Comparison of ENCODE assay signal across 22 mouse cellular contexts in genomic region chr19:37988156-37988555, GRCm38 (mm10). TPM values are rescaled to one million over a fixed set of nuclear protein-coding genes. Genes with fewer than 3 reads are reported as not detected.
DNase-seq lines count a peak whose midpoint lies in the region.
"Had no signal": no experiment of that assay in that cellular context is flagged by ENCODE, and none has a peak within 500 bp of the region (broad histone marks: within the 10 kb centered on the region; RNA-seq: fewer than 3 reads in every experiment).

No protein-coding gene starts in this region.

- no peak overlapping the region for H3K4me3 ChIP-seq in embryonic facial prominence, embryonic 10.5 days
- H3K4me3 ChIP-seq: embryonic facial prominence, embryonic 13.5 days; hindbrain, embryonic 15.5 days; limb, embryonic 10.5 days; liver, embryonic 15.5 days; lung, embryonic 15.5 days; midbrain, embryonic 13.5 days; stomach, embryonic 15.5 days had no signal

- no peaks in the 10 kb centered on the region for H3K4me1 ChIP-seq in embryonic facial prominence, embryonic 10.5 days
- H3K4me1 ChIP-seq: limb, embryonic 10.5 days; liver, embryonic 15.5 days; stomach, embryonic 15.5 days had no signal

- no peaks in the 10 kb centered on the region for H3K9me3 ChIP-seq in embryonic facial prominence, embryonic 10.5 days
- H3K9me3 ChIP-seq: embryonic facial prominence, embryonic 13.5 days; hindbrain, embryonic 15.5 days; limb, embryonic 10.5 days; liver, embryonic 15.5 days; lung, embryonic 15.5 days; midbrain, embryonic 13.5 days; stomach, embryonic 15.5 days had no signal

- 35% methylated on average over 4 of the region's 4 CpGs for WGBS in large intestine, adult 2 months
- 85% methylated on average over 4 of the region's 4 CpGs for WGBS in embryonic facial prominence, embryonic 10.5 days

- DNase-seq in layer of hippocampus, adult 11-12 months (ENCODE audit: low spot score) = peak; percentile 60
- no peak for DNase-seq in layer of hippocampus, postnatal 25 days (ENCODE audit: extremely low spot score in 1 of 2, low spot score in 1 of 2)
- DNase-seq in 3T3-L1 (ENCODE audit: low read depth, low spot score) = peak; percentile 47
- peak; percentile 89 for DNase-seq in Muller cell, postnatal 12 days (ENCODE audit: inconsistent ontology term)
- peak; percentile 18 for DNase-seq in large intestine, adult 2 months (ENCODE audit: low read depth, low spot score)
- no peak for DNase-seq in embryonic facial prominence, embryonic 10.5 days (ENCODE audit: low spot score)
- no peak for DNase-seq in kidney, postnatal 14 days
- DNase-seq: adrenal gland, postnatal 25 days; cerebellum, postnatal 10 days; gastrocnemius, postnatal 25 days; kidney, adult 8-10 months; kidney, postnatal 36 days; liver; thymus, adult 18-20 months; thymus, postnatal 4 days had no signal

- no peaks in the 10 kb centered on the region for H3K36me3 ChIP-seq in embryonic facial prominence, embryonic 10.5 days (replicated peaks)
- H3K36me3 ChIP-seq: hindbrain, embryonic 15.5 days; limb, embryonic 10.5 days; liver, embryonic 15.5 days; midbrain, embryonic 13.5 days; stomach, embryonic 15.5 days had no signal

- H3K27ac ChIP-seq in embryonic facial prominence, embryonic 10.5 days (replicated peaks) = no peak overlapping the region
- H3K27ac ChIP-seq: embryonic facial prominence, embryonic 13.5 days; hindbrain, embryonic 15.5 days; limb, embryonic 10.5 days; liver, embryonic 15.5 days; lung, embryonic 15.5 days; midbrain, embryonic 13.5 days; stomach, embryonic 15.5 days had no signal

- H3K27me3 ChIP-seq in embryonic facial prominence, embryonic 10.5 days (replicated peaks; ENCODE audit: low read depth, poor library complexity, severe bottlenecking) = no peaks in the 10 kb centered on the region
- H3K27me3 ChIP-seq: embryonic facial prominence, embryonic 13.5 days; hindbrain, embryonic 15.5 days; liver, embryonic 15.5 days; lung, embryonic 15.5 days; midbrain, embryonic 13.5 days; stomach, embryonic 15.5 days had no signal

RNA-seq across cellular contexts. Expression of gene Myof, which starts 55.2 kb away (rescaled TPM):
- 1 to 10 TPM; 3.2 to 3.8 TPM for total RNA-seq in layer of hippocampus, postnatal 25 days (2021)
- 12.8 and 13.6 TPM in 2 replicates for polyA plus RNA-seq in large intestine, adult 2 months (2012; rRNA removed)
- 2.6 and 4.0 TPM in 2 replicates for polyA plus RNA-seq in embryonic facial prominence, embryonic 10.5 days (2016; fragmentation: Nextera tagmentation; extraction: Ambion mirVana)

Comparison
In these comparisons a context has a peak if more than half of its experiments do, and no peak if none do; other contexts are left out.
1. DNase-seq: peak in layer of hippocampus, adult 11-12 months (single experiment), 3T3-L1 (single experiment), Muller cell, postnatal 12 days (single experiment) and large intestine, adult 2 months (single experiment); none in layer of hippocampus, postnatal 25 days (0 of 2), embryonic facial prominence, embryonic 10.5 days (single experiment) and kidney, postnatal 14 days (single experiment).